In genomic region chr2:131506358-131506757, GRCm38 (mm10) we compare ENCODE assay signal across 9 mouse cellular contexts. TPM values are rescaled to one million over a fixed set of nuclear protein-coding genes. Genes with fewer than 3 reads are reported as not detected.
A peak's percentile ranks its signal among the peaks of the same experiment; 100 is the strongest.
DNase-seq lines count a peak whose midpoint lies in the region; ATAC-seq lines count a peak whose summit lies in the region.
"Had no signal": no experiment of that assay in that cellular context is flagged by ENCODE, and none has a peak within 500 bp of the region (broad histone marks: within the 10 kb centered on the region; RNA-seq: fewer than 3 reads in every experiment).

No protein-coding gene starts in this region.

- no peaks in the 10 kb centered on the region for H3K36me3 ChIP-seq in macrophage (ENCODE audit: inconsistent target)

- DNase-seq in gastrocnemius, adult 18-20 months (ENCODE audit: low spot score): peak; percentile 56
- DNase-seq in gastrocnemius, postnatal 36 days: no peak
- peak; percentile 42 for DNase-seq in right cerebral cortex, adult 18-20 months
- DNase-seq in right cerebral cortex, postnatal 4 days: no peak
- DNase-seq in urinary bladder, postnatal 10 days (ENCODE audit: low spot score): no peak
- DNase-seq in adrenal gland, postnatal 10 days: no peak
- DNase-seq: thymus, postnatal 36 days had no signal

- peak overlapping the region; percentile 37 for H3K27ac ChIP-seq in macrophage

- 95% methylated on average over 3 of the region's 3 CpGs for WGBS in macrophage (ENCODE audit: missing documents)

- ATAC-seq in inflammation-experienced regulatory T-cells, adult 6 months: no peak

- intact Hi-C loops in gastrocnemius, postnatal 36 days (cut with DNase I): no loop called here

- H3K4me3 ChIP-seq in macrophage (ENCODE audit: inconsistent target): no peak overlapping the region

- H3K79me2 ChIP-seq in macrophage (ENCODE audit: inconsistent target): peaks cover 96% of the 10 kb centered on the region

RNA-seq across cellular contexts. Expression of gene Smox, which starts 15.1 kb away (rescaled TPM):
- total RNA-seq in gastrocnemius, adult 18-20 months (2021): 100 to 1,000 TPM in 1 of 2 experiments, 10 to 100 TPM in 1; 86.0 to 120 TPM
- 100 to 1,000 TPM; 103 to 399 TPM for total RNA-seq in gastrocnemius, postnatal 36 days (2021)
- total RNA-seq in macrophage (2018; cell fraction: chromatin; rRNA removed): 100 to 1,000 TPM in 5 of 26 experiments, 10 to 100 TPM in 21; 35.5 to 148 (median 85.3) TPM
- total RNA-seq in macrophage (2018; cell fraction: cytosol; rRNA removed): 10 to 100 TPM; 32.3 to 57.2 (median 40.1) TPM
- total RNA-seq in macrophage (2018; cell fraction: nucleus; rRNA removed): 100 to 1,000 TPM in 5 of 26 experiments, 10 to 100 TPM in 21; 33.4 to 122 (median 80.3) TPM
- 35.1 to 53.5 TPM (median 43.1 TPM) in 3 replicates for polyA plus RNA-seq in macrophage (2018)
- 10 to 100 TPM; 20.1 to 21.0 TPM for total RNA-seq in adrenal gland, postnatal 10 days (2021)
- polyA plus RNA-seq in inflammation-experienced regulatory T-cells, adult 6 months (2017; shearing (Covaris generic)): 10 to 100 TPM in 2 of 3 experiments, 1 to 10 TPM in 1; 8.6 to 14.8 (median 12.8) TPM

RNA-seq across cellular contexts. Expression of gene Adra1d, which starts 55.7 kb away (rescaled TPM):
- total RNA-seq in gastrocnemius, adult 18-20 months (2021): under 1 TPM; 0.50 to 0.88 TPM
- under 1 TPM; 0.27 to 0.87 TPM for total RNA-seq in gastrocnemius, postnatal 36 days (2021)
- 1 to 10 TPM in 1 of 26 experiments, not detected in 25; 1.1 TPM for total RNA-seq in macrophage (2018; cell fraction: chromatin; rRNA removed)
- total RNA-seq in macrophage (2018; cell fraction: cytosol; rRNA removed): not detected
- total RNA-seq in macrophage (2018; cell fraction: nucleus; rRNA removed): not detected
- polyA plus RNA-seq in macrophage (2018): not detected in 3 replicates
- 10 to 100 TPM; 12.0 to 17.7 TPM for total RNA-seq in adrenal gland, postnatal 10 days (2021)
- polyA plus RNA-seq in inflammation-experienced regulatory T-cells, adult 6 months (2017; shearing (Covaris generic)): not detected

Comparison
In these comparisons a context has a peak if more than half of its experiments do, and no peak if none do; other contexts are left out.
1. DNase-seq: peak in gastrocnemius, adult 18-20 months (single experiment) and right cerebral cortex, adult 18-20 months (single experiment); none in gastrocnemius, postnatal 36 days (0 of 2), right cerebral cortex, postnatal 4 days (single experiment), urinary bladder, postnatal 10 days (single experiment) and adrenal gland, postnatal 10 days (single experiment).
2. RNA of gene Adra1d, which starts 55.7 kb away (total RNA-seq): 12.0 to 17.7 TPM in adrenal gland, postnatal 10 days; 0.50 to 0.88 TPM in gastrocnemius, adult 18-20 months and 0.27 to 0.87 TPM in gastrocnemius, postnatal 36 days; every median in the first group is over 4 times any median in the second.